Mouse (Mus musculus) CH12.LX (cell line): ENCODE data around the gene March1. TPM values are rescaled to one million over a fixed set of nuclear protein-coding genes. Genes with fewer than 3 reads are reported as not detected.

Source experiments
- DNase-seq: peaks from one replicate; pipeline ENCODE4 v3.0.0-alpha.2; 2013; ENCODE audit errors: extremely low read depth
- H3K27ac ChIP-seq: 2 replicates; pipeline ENCODE4 v1.5.1; 2012; ENCODE audit warnings: low read depth, mild to moderate bottlenecking, control low read depth, moderate library complexity; ENCODE audit not compliant: insufficient read depth
- H3K27me3 ChIP-seq: replicated peaks from 2 replicates; pipeline ENCODE3; 2012; ENCODE audit warnings: inconsistent platforms
- H3K36me3 ChIP-seq, 2 experiments: replicated peaks in 1 of 2; 2 replicates each; pipeline versions ENCODE3 to v1.6.1; 2012; ENCODE audit warnings: inconsistent platforms in 1 of 2, low read length in 1 of 2, mild to moderate bottlenecking in 1 of 2, mixed read lengths in 1 of 2, moderate library complexity in 1 of 2; ENCODE audit not compliant: control insufficient read depth in 1 of 2, insufficient read depth in 1 of 2
- H3K4me1 ChIP-seq, 2 experiments: 2 replicates each; pipeline ENCODE4 v1.6.1; 2012; ENCODE audit warnings: inconsistent platforms in 1 of 2, moderate library complexity in 1 of 2; ENCODE audit not compliant: insufficient read depth in 2 of 2, control insufficient read depth in 1 of 2
- H3K4me2 ChIP-seq: 2 replicates; pipeline ENCODE4 v1.6.1; 2012; ENCODE audit warnings: low read depth, mild to moderate bottlenecking, control low read depth; ENCODE audit not compliant: poor library complexity, insufficient read depth, severe bottlenecking
- H3K4me3 ChIP-seq, 3 experiments: fragments of 150-350 bp in 1 of 3; sonication (generic) in 1 of 3; replicated peaks in 1 of 3; 2 replicates each; pipeline versions ENCODE3 to v1.5.1; 2011 to 2012; ENCODE audit warnings: low read depth in 2 of 3, low read length in 2 of 3, mild to moderate bottlenecking in 2 of 3, moderate library complexity in 2 of 3, control low read depth in 1 of 3, improper control_type of control experiment in 1 of 3, inconsistent platforms in 1 of 3, mixed read lengths in 1 of 3; ENCODE audit not compliant: poor library complexity in 1 of 3
- H3K79me2 ChIP-seq: replicated peaks from 2 replicates; pipeline ENCODE4 v1.6.1; 2012; ENCODE audit warnings: mild to moderate bottlenecking, moderate library complexity; ENCODE audit not compliant: control insufficient read depth, poor library complexity, insufficient read depth, severe bottlenecking; ENCODE audit errors: extremely low read depth
- H3K9ac ChIP-seq: 2 replicates; pipeline ENCODE4 v1.6.1; 2012; ENCODE audit warnings: low read depth, mild to moderate bottlenecking, control low read depth, moderate library complexity; ENCODE audit not compliant: insufficient read depth
- H3K9me3 ChIP-seq: replicated peaks from 2 replicates; pipeline ENCODE3; 2012; ENCODE audit warnings: low read length, inconsistent platforms, mixed read lengths
- CHD1 ChIP-seq: IDR thresholded peaks from 2 replicates; pipeline ENCODE4 v1.6.1; 2012; ENCODE audit warnings: low read depth, low read length, improper control_type of control experiment, inconsistent platforms
- E2F4 ChIP-seq: IDR thresholded peaks from 2 replicates; pipeline ENCODE4 v1.6.1; 2011; ENCODE audit warnings: low read depth, low read length, improper control_type of control experiment; ENCODE audit not compliant: insufficient replicate concordance
- ELF1 ChIP-seq: IDR thresholded peaks from 2 replicates; pipeline ENCODE4 v1.6.1; 2014; ENCODE audit warnings: low read depth, mild to moderate bottlenecking, inconsistent platforms, low read length, improper control_type of control experiment
- HCFC1 ChIP-seq: IDR thresholded peaks from 2 replicates; pipeline ENCODE4 v1.6.1; 2012; ENCODE audit warnings: low read depth, mild to moderate bottlenecking, inconsistent platforms, low read length, improper control_type of control experiment
- IRF4 ChIP-seq: IDR thresholded peaks from 2 replicates; pipeline ENCODE4 v1.6.1; 2014; ENCODE audit warnings: low read depth, mild to moderate bottlenecking, inconsistent platforms, low read length, improper control_type of control experiment
- JUND ChIP-seq: conservative IDR thresholded peaks from 2 replicates; pipeline ENCODE4 v1.6.1; 2011; ENCODE audit warnings: low read depth, low read length, improper control_type of control experiment
- MAFK ChIP-seq: IDR thresholded peaks from 2 replicates; pipeline ENCODE4 v1.6.1; 2011; ENCODE audit warnings: low read length, improper control_type of control experiment; ENCODE audit not compliant: insufficient replicate concordance
- MAX ChIP-seq: IDR thresholded peaks from 2 replicates; pipeline ENCODE4 v1.6.1; 2011; ENCODE audit warnings: low read length, improper control_type of control experiment
- MYC ChIP-seq: IDR thresholded peaks from 2 replicates; pipeline ENCODE4 v1.6.1; 2011; ENCODE audit warnings: low read depth, mild to moderate bottlenecking, improper control_type of control experiment, low read length
- POLR2A ChIP-seq: IDR thresholded peaks from 2 replicates; pipeline ENCODE4 v1.6.1; 2011; ENCODE audit warnings: low read depth, mild to moderate bottlenecking, improper control_type of control experiment, low read length
- POLR2AphosphoS2 ChIP-seq: IDR thresholded peaks from 2 replicates; pipeline ENCODE4 v1.6.1; 2011; ENCODE audit warnings: low read depth, low read length, improper control_type of control experiment
- TCF12 ChIP-seq: IDR thresholded peaks from 2 replicates; pipeline ENCODE4 v1.6.1; 2014; ENCODE audit warnings: low read depth, mild to moderate bottlenecking, inconsistent platforms, low read length, improper control_type of control experiment
- UBTF ChIP-seq: IDR thresholded peaks from 2 replicates; pipeline ENCODE4 v1.6.1; 2012; ENCODE audit warnings: low read depth, mild to moderate bottlenecking, inconsistent platforms, low read length, improper control_type of control experiment, moderate library complexity
- USF2 ChIP-seq: conservative IDR thresholded peaks from 2 replicates; pipeline ENCODE4 v1.6.1; 2011; ENCODE audit warnings: low read depth, low read length, improper control_type of control experiment
- dilution Hi-C: fragments of 300-500 bp; cut with MboI; formaldehyde crosslinking; loops from 2 replicates; pipeline ENCODE4 v1.14.3; 2020; ENCODE audit warnings: low sequenced_read_pairs; ENCODE audit not compliant: extremely low pct_unique_long_range_greater_than_20kb, extremely low pct_ligation_motif_present
- in situ Hi-C: fragments of 300-500 bp; cut with MboI; formaldehyde crosslinking; loops from 3 replicates; pipeline ENCODE4 v1.14.3; 2019; ENCODE audit warnings: low sequenced_read_pairs, low pct_ligation_motif_present, low pct_unique_long_range_greater_than_20kb, mixed read lengths
- polyA plus RNA-seq: library from polyadenylated mRNA; unstranded; fragments of >175 nt; gene quantifications from 2 replicates; pipeline ENCODE4 v1.2.1, GENCODE M21; 2012; ENCODE audit warnings: low read depth; ENCODE audit not compliant: insufficient read length
- total RNA-seq, 2 experiments: library from RNA; depleted of rRNA; stranded (reverse); fragments of 300-350 nt in 1 of 2; fragments of >200 nt in 1 of 2; gene quantifications; 2 replicates each; pipeline ENCODE4 v1.2.3; 2012 to 2014

The March1 gene
- total and polyA plus RNA-seq, 3 experiments = 0.16 to 0.21 TPM; not detected in 1

DNA sequence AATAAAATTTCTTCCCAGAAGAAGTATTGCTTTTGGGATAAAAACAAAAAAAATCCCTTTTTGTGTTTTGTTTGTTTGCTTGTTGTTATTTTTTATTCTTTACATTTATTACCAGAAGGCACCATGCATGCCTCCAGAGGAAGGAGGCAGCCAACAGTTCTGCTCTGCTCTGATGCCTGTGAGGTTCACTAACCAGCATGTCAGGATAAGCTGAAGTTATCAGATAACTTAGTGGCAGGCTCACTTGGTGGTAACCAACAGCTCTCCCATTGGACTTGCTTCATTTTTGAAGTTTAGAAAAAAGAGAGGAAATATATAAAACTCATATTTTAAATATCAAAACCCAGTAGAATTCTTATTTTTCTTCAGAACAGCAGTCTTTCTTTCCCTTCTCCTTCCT lies 339.8 kb downstream of the March1 start:
- no peaks in the 10 kb centered on the region for H3K9me3 ChIP-seq
- H3K79me2 ChIP-seq = no peaks in the 10 kb centered on the region
- no peak for DNase-seq
- no peak overlapping the region for H3K27ac ChIP-seq
- H3K4me3 ChIP-seq = no peak overlapping the region
- no peak overlapping the region for H3K4me2 ChIP-seq
- no peaks in the 10 kb centered on the region for H3K4me1 ChIP-seq
- H3K36me3 ChIP-seq = no peaks in the 10 kb centered on the region
- H3K27me3 ChIP-seq = no peaks in the 10 kb centered on the region
- H3K9ac ChIP-seq = no peak overlapping the region
- dilution Hi-C loops = no loop called here
- in situ Hi-C loops = no loop called here
- TF ChIP-seq CHD1 (no peak), JUND (no peak), MAX (no peak), E2F4 (no peak), POLR2AphosphoS2 (no peak), HCFC1 (no peak), IRF4 (no peak), ELF1 (no peak), USF2 (no peak), POLR2A (no peak), UBTF (no peak), MYC (no peak)

GRCm38 (mm10) chr8:65966502-65967222 lies 349.0 kb downstream of the March1 start:
- no peaks in the 10 kb centered on the region for H3K27me3 ChIP-seq
- TF ChIP-seq MAFK (no peak), USF2 (no peak), TCF12 (no peak), E2F4 (no peak)
- H3K4me1 ChIP-seq = no peaks in the 10 kb centered on the region
- no peak for DNase-seq
- H3K27ac ChIP-seq = no peak overlapping the region
- no peaks in the 10 kb centered on the region for H3K36me3 ChIP-seq
- no peak overlapping the region for H3K4me3 ChIP-seq
- dilution Hi-C loops (no loop called here), in situ Hi-C loops (no loop called here)
- no peak overlapping the region for H3K9ac ChIP-seq
- H3K79me2 ChIP-seq = no peaks in the 10 kb centered on the region
- no peaks in the 10 kb centered on the region for H3K9me3 ChIP-seq
- no peak overlapping the region for H3K4me2 ChIP-seq
